Mouse (Mus musculus) embryonic facial prominence, embryonic 13.5 days (tissue): ENCODE data around the gene Ivd. TPM values are rescaled to one million over a fixed set of nuclear protein-coding genes. Genes with fewer than 3 reads are reported as not detected.

Experiments used
- ATAC-seq: fragments of 200-750 bp; cut with Nextera tagmentation; 2 replicates; pipeline ENCODE4 v1.8.0; 2017; ENCODE audit warnings: low read depth; ENCODE audit not compliant: insufficient number of reproducible peaks, insufficient read depth, low FRiP score, low TSS enrichment
- H3K27ac ChIP-seq: fragments of 300-500 bp; sonication (generic); 2 replicates; pipeline ENCODE4 v1.5.1; 2015; ENCODE audit warnings: moderate library complexity, mild to moderate bottlenecking, inconsistent platforms
- H3K27me3 ChIP-seq: fragments of 300-500 bp; sonication (generic); 2 replicates; pipeline ENCODE4 v1.6.1; 2015; ENCODE audit warnings: mild to moderate bottlenecking, inconsistent platforms
- H3K36me3 ChIP-seq: fragments of 300-500 bp; sonication (generic); 2 replicates; pipeline ENCODE4 v1.6.1; 2015; ENCODE audit warnings: mild to moderate bottlenecking, inconsistent platforms
- H3K4me1 ChIP-seq: fragments of 300-500 bp; sonication (generic); 2 replicates; pipeline ENCODE4 v1.6.1; 2015; ENCODE audit warnings: inconsistent platforms
- H3K4me2 ChIP-seq: fragments of 300-500 bp; sonication (generic); 2 replicates; pipeline ENCODE4 v1.6.1; 2015; ENCODE audit warnings: moderate library complexity, mild to moderate bottlenecking, inconsistent platforms
- H3K4me3 ChIP-seq: fragments of 300-500 bp; sonication (generic); 2 replicates; pipeline ENCODE4 v1.5.1; 2015; ENCODE audit warnings: mild to moderate bottlenecking, inconsistent platforms
- H3K9ac ChIP-seq: fragments of 300-500 bp; sonication (generic); 2 replicates; pipeline ENCODE4 v1.6.1; 2015; ENCODE audit warnings: mild to moderate bottlenecking, inconsistent platforms
- H3K9me3 ChIP-seq: fragments of 300-500 bp; sonication (generic); 2 replicates; pipeline ENCODE4 v1.6.1; 2016; ENCODE audit warnings: inconsistent platforms
- WGBS: fragments of 180-500 bp; shearing (Covaris S2); methylation state at CpG from one replicate; pipeline ENCODE4 v1.1.7; 2015; ENCODE audit warnings: mixed read lengths; 5-methylcytosine and 5-hydroxymethylcytosine counted together
- polyA plus RNA-seq: library from polyadenylated mRNA; unstranded; fragments of >200 nt; fragmentation: Nextera tagmentation; extraction: Ambion mirVana; gene quantifications from 2 replicates; pipeline ENCODE4 v1.2.1, GENCODE M21; 2015

Ivd gene
- polyA plus RNA-seq, 1 experiment from 2014 or later: 84.8 TPM

DNA sequence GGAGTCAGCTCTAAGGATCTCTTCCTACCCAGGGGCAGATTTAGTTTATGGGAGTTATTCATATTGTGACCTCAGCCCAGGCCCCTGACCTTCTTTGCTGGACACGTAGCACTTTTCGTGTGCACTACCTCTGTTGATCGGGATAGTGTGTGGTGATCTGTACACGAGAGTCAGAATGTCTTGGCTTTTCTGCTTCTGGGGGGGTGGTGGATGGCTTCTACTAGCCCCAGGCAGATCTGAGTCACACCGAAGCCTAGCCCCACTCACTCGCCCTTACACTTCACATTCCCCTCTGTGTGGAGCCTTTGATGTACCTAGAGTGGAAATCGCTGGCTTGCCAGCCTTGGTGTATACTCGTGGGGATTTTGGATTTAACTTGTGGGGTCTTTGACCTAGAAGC, 51.0 kb downstream of the Ivd start:
- Histone ChIP-seq H3K9ac (no peak overlapping the region), H3K27ac (no peak overlapping the region), H3K4me3 (no peak overlapping the region), H3K4me2 (no peak overlapping the region), H3K4me1 (peaks cover 27% of the 10 kb centered on the region), H3K36me3 (peaks cover 14% of the 10 kb centered on the region), H3K27me3 (no peaks in the 10 kb centered on the region), H3K9me3 (no peaks in the 10 kb centered on the region)
- ATAC-seq: no peak
- 58% methylated on average over 8 of the region's 8 CpGs for WGBS

DNA sequence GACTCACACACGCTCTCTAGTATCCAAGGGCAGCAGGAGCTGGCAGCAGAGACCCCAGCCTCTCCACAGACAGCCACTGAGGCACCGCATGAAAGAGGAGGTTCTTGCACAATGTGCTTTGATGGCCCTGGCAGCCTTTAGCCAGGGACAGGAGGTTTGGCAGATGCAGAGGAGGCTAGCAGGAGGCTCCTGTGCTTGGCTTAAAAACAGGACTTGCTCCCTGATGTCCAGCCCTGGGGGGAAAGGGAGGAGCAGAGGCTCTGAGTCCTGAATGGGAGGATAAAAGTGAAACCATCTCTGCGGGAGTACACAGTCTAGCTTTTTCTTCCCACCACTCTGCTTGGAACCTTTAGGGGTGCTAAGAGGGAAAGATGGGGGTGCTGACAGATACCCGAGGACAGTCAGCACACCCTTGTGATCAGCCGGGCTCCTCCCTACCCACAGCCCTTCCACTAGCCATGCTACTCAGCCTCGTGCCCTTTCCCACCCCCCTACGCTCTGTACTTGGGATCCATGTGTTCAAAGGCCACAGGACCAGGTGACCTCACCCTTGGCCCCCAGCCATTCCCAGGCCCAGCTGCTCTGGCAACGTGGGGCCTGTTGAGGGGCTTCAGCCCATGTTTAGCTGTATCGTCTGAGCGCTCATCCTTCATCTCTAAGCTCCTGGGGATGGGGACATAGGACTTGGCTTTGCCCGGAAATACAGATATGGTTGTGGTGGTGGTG, 52.0 kb downstream of the Ivd start:
- H3K4me2 ChIP-seq: no peak overlapping the region
- H3K4me1 ChIP-seq: peaks cover 28% of the 10 kb centered on the region
- no peak overlapping the region for H3K27ac ChIP-seq
- H3K27me3 ChIP-seq: no peaks in the 10 kb centered on the region
- peak overlapping the region; percentile 2; the same call in 1 of the 2 replicates for H3K9ac ChIP-seq
- no peak overlapping the region for H3K4me3 ChIP-seq
- no peaks in the 10 kb centered on the region for H3K9me3 ChIP-seq
- H3K36me3 ChIP-seq: peaks cover 18% of the 10 kb centered on the region
- no peak for ATAC-seq
- WGBS: 50% methylated on average over 11 of the region's 11 CpGs

GRCm38 (mm10) chr2:118914685-118915084, 52.9 kb downstream of the Ivd start:
- Histone ChIP-seq H3K4me3 (no peak overlapping the region), H3K27me3 (no peaks in the 10 kb centered on the region), H3K9ac (peak overlapping the region; percentile 32; the same call in 1 of the 2 replicates), H3K9me3 (no peaks in the 10 kb centered on the region), H3K36me3 (peaks cover 24% of the 10 kb centered on the region), H3K27ac (no peak overlapping the region), H3K4me1 (peaks cover 28% of the 10 kb centered on the region), H3K4me2 (no peak overlapping the region)
- WGBS: 56% methylated on average over 8 of the region's 8 CpGs
- no peak for ATAC-seq

DNA sequence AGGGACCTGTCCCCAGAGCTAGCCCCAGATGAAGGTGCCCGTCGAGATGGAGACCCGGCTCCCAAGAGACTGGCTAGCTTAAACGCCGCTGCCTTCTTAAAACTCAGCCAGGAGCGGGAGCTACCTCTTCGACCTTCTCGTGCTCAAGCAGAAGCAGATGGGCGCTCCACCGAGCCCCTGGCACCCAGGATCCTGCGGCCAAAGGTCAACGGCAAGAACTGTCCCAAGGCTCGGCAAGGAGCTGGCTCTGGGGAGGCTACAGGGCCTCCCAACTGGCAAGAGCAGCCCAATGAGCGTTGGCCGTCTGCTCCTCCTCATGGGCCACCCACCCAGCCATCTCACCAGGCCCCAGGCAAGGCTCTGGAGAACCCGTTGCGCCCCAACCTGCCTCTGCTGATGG, 54.7 kb downstream of the Ivd start:
- 89% methylated on average over 17 of the region's 17 CpGs for WGBS
- no peak overlapping the region for H3K27ac ChIP-seq
- H3K9me3 ChIP-seq: no peaks in the 10 kb centered on the region
- no peak for ATAC-seq
- no peak overlapping the region for H3K4me3 ChIP-seq
- H3K4me1 ChIP-seq: peaks cover 28% of the 10 kb centered on the region
- no peaks in the 10 kb centered on the region for H3K27me3 ChIP-seq
- no peak overlapping the region for H3K4me2 ChIP-seq
- peaks cover 41% of the 10 kb centered on the region for H3K36me3 ChIP-seq
- H3K9ac ChIP-seq: no peak overlapping the region

GRCm38 (mm10) chr2:118918543-118918942, 56.8 kb downstream of the Ivd start:
- no peak overlapping the region for H3K9ac ChIP-seq
- peaks cover 62% of the 10 kb centered on the region for H3K36me3 ChIP-seq
- no peak overlapping the region for H3K4me2 ChIP-seq
- no peaks in the 10 kb centered on the region for H3K9me3 ChIP-seq
- H3K27me3 ChIP-seq: no peaks in the 10 kb centered on the region
- no peak overlapping the region for H3K27ac ChIP-seq
- ATAC-seq: no peak
- 55% methylated on average over 1 of the region's 1 CpGs for WGBS
- H3K4me1 ChIP-seq: peaks cover 17% of the 10 kb centered on the region
- H3K4me3 ChIP-seq: no peak overlapping the region

DNA sequence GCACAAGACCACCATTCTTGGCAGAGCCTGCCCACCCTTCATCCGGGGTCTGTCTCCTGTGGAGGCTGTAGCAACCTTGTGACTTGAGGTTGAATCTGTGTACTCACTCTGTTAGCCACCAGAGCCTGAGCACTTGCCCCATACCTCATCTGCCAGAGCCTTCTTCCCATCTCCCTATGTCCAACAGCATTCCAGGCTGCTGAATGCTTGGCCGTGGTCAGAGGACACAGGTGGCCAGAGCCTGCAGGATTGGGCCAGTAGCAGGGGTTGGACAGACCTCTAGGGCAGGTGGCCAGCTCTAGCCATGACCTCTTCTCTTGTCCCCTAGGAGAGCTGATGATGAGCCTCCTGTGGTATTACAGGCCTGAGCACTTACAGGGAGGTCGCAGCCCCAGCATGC, 58.7 kb downstream of the Ivd start:
- no peak overlapping the region for H3K9ac ChIP-seq
- ATAC-seq: no peak
- 0 out of 2 replicates have a peak, but pooled peaks cover 7% of the 10 kb centered on the region for H3K4me1 ChIP-seq
- no peak overlapping the region for H3K27ac ChIP-seq
- H3K4me3 ChIP-seq: no peak overlapping the region
- no peaks in the 10 kb centered on the region for H3K9me3 ChIP-seq
- H3K4me2 ChIP-seq: no peak overlapping the region
- H3K27me3 ChIP-seq: no peaks in the 10 kb centered on the region
- WGBS: 87% methylated on average over 3 of the region's 3 CpGs
- peaks cover 64% of the 10 kb centered on the region for H3K36me3 ChIP-seq

DNA sequence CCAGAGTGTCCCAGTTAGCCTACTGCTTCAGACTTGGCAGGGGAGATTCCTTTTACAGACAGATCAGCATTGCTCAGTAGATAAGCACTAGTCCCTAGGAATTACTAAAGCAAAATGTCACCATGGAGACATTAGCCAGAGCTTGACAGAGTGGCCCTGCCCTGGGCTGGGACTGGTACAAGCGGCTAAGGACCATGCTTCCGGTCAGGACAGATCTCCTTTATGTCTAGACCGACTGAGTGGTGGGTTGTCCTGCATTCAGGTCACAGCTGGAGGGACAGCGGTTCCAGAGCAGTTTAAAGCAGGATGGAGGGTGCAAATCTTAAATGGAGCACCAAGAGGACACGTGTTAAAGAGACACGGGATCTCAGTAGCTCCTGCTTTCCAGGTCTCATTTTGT, 64.2 kb downstream of the Ivd start:
- Histone ChIP-seq H3K4me2 (peak overlapping the region; percentile 89), H3K36me3 (peaks cover 28% of the 10 kb centered on the region), H3K9me3 (no peaks in the 10 kb centered on the region), H3K4me3 (peak overlapping the region; percentile 81), H3K27ac (no peak overlapping the region), H3K4me1 (peaks cover 27% of the 10 kb centered on the region), H3K9ac (peak overlapping the region; percentile 91), H3K27me3 (no peaks in the 10 kb centered on the region)
- ATAC-seq: no peak
- WGBS: 1% methylated on average over 6 of the region's 6 CpGs

GRCm38 (mm10) chr2:118926361-118926997, 64.7 kb downstream of the Ivd start, which contains the start of gene Chst14:
Chst14 (plus strand) TSS chr2:118926496.
- Histone ChIP-seq H3K27me3 (no peaks in the 10 kb centered on the region), H3K36me3 (peaks cover 22% of the 10 kb centered on the region), H3K4me3 (peak within 1 kb of the TSS; percentile 81), H3K9me3 (no peaks in the 10 kb centered on the region), H3K9ac (peak within 1 kb of the TSS; percentile 91), H3K27ac (peak within 1 kb of the TSS; percentile 72), H3K4me1 (peaks cover 27% of the 10 kb centered on the region), H3K4me2 (peak within 1 kb of the TSS; percentile 89)
- WGBS: under 1% methylated on average over 38 of the region's 47 CpGs
- peak; percentile 85 for ATAC-seq

GRCm38 (mm10) chr2:118926998-118927739, 65.4 kb downstream of the Ivd start:
- Histone ChIP-seq H3K27ac (peak overlapping the region; percentile 72), H3K9ac (peak overlapping the region; percentile 91), H3K4me2 (peak overlapping the region; percentile 89), H3K27me3 (no peaks in the 10 kb centered on the region), H3K36me3 (peaks cover 15% of the 10 kb centered on the region), H3K9me3 (no peaks in the 10 kb centered on the region), H3K4me1 (peaks cover 27% of the 10 kb centered on the region), H3K4me3 (peak overlapping the region; percentile 81)
- 24% methylated on average over 31 of the region's 31 CpGs for WGBS
- no peak for ATAC-seq
